Mouse (Mus musculus) ES-Bruce4 (cell line): ENCODE measurements around the gene Pom121.

Experiments used
- CTCF ChIP-seq: IDR thresholded peaks from one replicate; pipeline ENCODE4 v1.8.1; 2011; ENCODE audit warnings: low read depth, low read length
- POLR2A ChIP-seq: IDR thresholded peaks from one replicate; pipeline ENCODE4 v1.8.1; 2011; ENCODE audit warnings: low read length; ENCODE audit not compliant: insufficient read depth

DNA sequence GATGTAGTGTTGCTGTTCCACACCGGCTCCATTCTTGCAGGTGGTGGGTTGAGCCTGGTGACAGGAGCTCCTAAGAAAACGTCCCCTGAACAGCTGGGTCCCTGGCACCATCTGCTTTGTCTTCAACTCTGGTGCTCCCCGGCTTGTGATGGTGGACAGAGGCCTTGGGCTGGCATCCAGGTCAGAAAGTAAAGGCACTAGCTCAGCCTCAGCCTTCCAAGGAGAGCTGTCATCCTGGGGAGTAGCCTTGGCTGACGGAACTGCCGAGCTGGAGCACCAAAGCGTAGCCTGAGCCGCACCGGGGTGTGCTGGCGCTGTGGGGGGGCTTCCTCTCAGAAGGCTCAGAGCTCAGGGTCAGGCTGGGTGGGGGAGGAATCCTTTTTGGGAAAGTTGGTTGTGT, 15.9 kb upstream of the Pom121 start:
- TF ChIP-seq CTCF (no peak), POLR2A (no peak)
